Comparison of ENCODE assay signal across 8 mouse cellular contexts in genomic region chr11:69846198-69846680, GRCm38 (mm10). TPM values are rescaled to one million over a fixed set of nuclear protein-coding genes. Genes with fewer than 3 reads are reported as not detected.
A peak's percentile ranks its signal among the peaks of the same experiment; 100 is the strongest.
DNase-seq lines count a peak whose midpoint lies in the region; ATAC-seq and TF ChIP-seq lines count a peak whose summit lies in the region.

Plscr3 (plus strand) TSS chr11:69846376.

- DNase-seq in forebrain, embryonic 14.5 days (ENCODE audit: low spot score), result peak; percentile 93
- peak; percentile 94 to 96 for DNase-seq in heart, postnatal 14 days
- peak; percentile 84 for DNase-seq in layer of hippocampus, adult 11-12 months (ENCODE audit: low spot score)
- DNase-seq in lung, adult 18-20 months, result peak; percentile 91 to 92
- peak; percentile 89 for DNase-seq in testis, postnatal 14 days (ENCODE audit: low spot score)

- peaks cover 4% of the 10 kb centered on the region for H3K4me1 ChIP-seq in ES-Bruce4 (ENCODE audit: control insufficient read depth, insufficient read depth, low read length)
- H3K4me1 ChIP-seq in forebrain, embryonic 14.5 days (ENCODE audit: control insufficient read depth, insufficient read depth, low read length), result peaks cover 14% of the 10 kb centered on the region
- peaks cover 33% of the 10 kb centered on the region for H3K4me1 ChIP-seq in neural tube, embryonic 15.5 days

- peak within 1 kb of the TSS; percentile 80 for H3K4me3 ChIP-seq in ES-Bruce4 (ENCODE audit: low read depth, low read length)
- peak within 1 kb of the TSS; percentile 57 for H3K4me3 ChIP-seq in forebrain, embryonic 14.5 days (ENCODE audit: low read depth, low read length)
- peak within 1 kb of the TSS; percentile 66 for H3K4me3 ChIP-seq in neural tube, embryonic 15.5 days (replicated peaks)

- TF ChIP-seq POLR2A in ES-Bruce4 (IDR thresholded peaks at IDR 0.05; ENCODE audit: insufficient read depth, low read length), result peak; percentile 86

- 2% methylated on average over 38 of the region's 38 CpGs for WGBS in forebrain, embryonic 14.5 days
- WGBS in neural tube, embryonic 15.5 days, result 0% methylated on average over 36 of the region's 38 CpGs

- ATAC-seq in cerebellum, adult (ENCODE audit: insufficient number of reproducible peaks, low FRiP score, low TSS enrichment), result peak; percentile 78
- peak; percentile 95 for ATAC-seq in forebrain, embryonic 14.5 days
- ATAC-seq in neural tube, embryonic 15.5 days (ENCODE audit: low FRiP score), result peak; percentile 95

- peak within 1 kb of the TSS; percentile 48 for H3K9ac ChIP-seq in ES-Bruce4 (ENCODE audit: low read depth, poor library complexity, severe bottlenecking)
- H3K9ac ChIP-seq in forebrain, embryonic 14.5 days (ENCODE audit: low read length), result peak within 1 kb of the TSS; percentile 76
- peak within 1 kb of the TSS; percentile 81 for H3K9ac ChIP-seq in neural tube, embryonic 15.5 days (replicated peaks)

- H3K9me3 ChIP-seq in ES-Bruce4 (replicated peaks; ENCODE audit: control insufficient read depth, insufficient read depth, low read length, poor library complexity, severe bottlenecking), result no peaks in the 10 kb centered on the region
- H3K9me3 ChIP-seq in forebrain, embryonic 14.5 days (replicated peaks; ENCODE audit: control insufficient read depth, low read length), result no peaks in the 10 kb centered on the region
- H3K9me3 ChIP-seq in neural tube, embryonic 15.5 days (replicated peaks), result no peaks in the 10 kb centered on the region

- TF ChIP-seq CTCF in ES-Bruce4 (IDR thresholded peaks at IDR 0.05; ENCODE audit: low read depth, low read length), result no peak

- no peaks in the 10 kb centered on the region for H3K27me3 ChIP-seq in ES-Bruce4 (ENCODE audit: control insufficient read depth, insufficient read depth, low read length, poor library complexity, severe bottlenecking)
- no peaks in the 10 kb centered on the region for H3K27me3 ChIP-seq in forebrain, embryonic 14.5 days (replicated peaks; ENCODE audit: control insufficient read depth, insufficient read depth, low read length)
- H3K27me3 ChIP-seq in neural tube, embryonic 15.5 days (replicated peaks), result no peaks in the 10 kb centered on the region

- peak within 1 kb of the TSS; percentile 81 for H3K4me2 ChIP-seq in forebrain, embryonic 14.5 days (ENCODE audit: low read length)
- peak within 1 kb of the TSS; percentile 85 for H3K4me2 ChIP-seq in neural tube, embryonic 15.5 days

- peaks cover 7% of the 10 kb centered on the region for H3K36me3 ChIP-seq in ES-Bruce4 (ENCODE audit: control insufficient read depth, insufficient read depth, low read length, poor library complexity, severe bottlenecking)
- peaks cover 35% of the 10 kb centered on the region for H3K36me3 ChIP-seq in forebrain, embryonic 14.5 days (ENCODE audit: control insufficient read depth, insufficient read depth, low read length)
- H3K36me3 ChIP-seq in neural tube, embryonic 15.5 days, result peaks cover 32% of the 10 kb centered on the region

- no peak for TF ChIP-seq EP300 in ES-Bruce4 (IDR thresholded peaks at IDR 0.05; ENCODE audit: insufficient read depth, low read depth, low read length)

- intact Hi-C loops in heart, postnatal 14 days (cut with DNase I), result no loop called here

- H3K27ac ChIP-seq in ES-Bruce4 (ENCODE audit: insufficient read depth, low read length), result peak within 1 kb of the TSS; percentile 59
- peak within 1 kb of the TSS; percentile 94 for H3K27ac ChIP-seq in forebrain, embryonic 14.5 days (ENCODE audit: low read depth, low read length)
- peak within 1 kb of the TSS; percentile 93 for H3K27ac ChIP-seq in neural tube, embryonic 15.5 days (replicated peaks)

RNA-seq across cellular contexts. Expression of gene Plscr3, which starts in this region (rescaled TPM):
- 27.2 and 31.2 TPM in 2 replicates for polyA plus RNA-seq in ES-Bruce4 (2011; ENCODE audit: insufficient read depth, insufficient read length, low read depth, missing spikeins)
- polyA plus RNA-seq in forebrain, embryonic 14.5 days (2014; fragmentation: Nextera tagmentation; extraction: Ambion mirVana), result 44.3 and 49.0 TPM in 2 replicates
- 10 to 100 TPM; 34.0 to 35.9 TPM for total RNA-seq in heart, postnatal 14 days (2021)
- polyA plus RNA-seq in neural tube, embryonic 15.5 days (2015; fragmentation: Nextera tagmentation; extraction: Ambion mirVana), result 44.3 and 53.1 TPM in 2 replicates

Comparison
In these comparisons a context has a peak if more than half of its experiments do, and no peak if none do; other contexts are left out.
1. Peak in every context shown above with its lines: DNase-seq, ATAC-seq, H3K4me3 ChIP-seq and H3K27ac ChIP-seq.